Mouse (Mus musculus) MEL (cell line): Measurements from ENCODE around the gene Hyou1.

ENCODE experiments used
- ELF1 ChIP-seq: IDR thresholded peaks from 2 replicates; pipeline ENCODE4 v1.6.1; 2014; ENCODE audit warnings: low read depth, mild to moderate bottlenecking, inconsistent platforms, low read length, improper control_type of control experiment, moderate library complexity
- EP300 ChIP-seq, 2 experiments: IDR thresholded peaks; 2 replicates each; pipeline ENCODE4 v1.6.1; 2011; ENCODE audit warnings: improper control_type of control experiment in 2 of 2, low read length in 2 of 2, low read depth in 1 of 2, mild to moderate bottlenecking in 1 of 2
- TCF12 ChIP-seq: IDR thresholded peaks from 2 replicates; pipeline ENCODE4 v1.6.1; 2014; ENCODE audit warnings: low read depth, mild to moderate bottlenecking, inconsistent platforms, low read length, improper control_type of control experiment, moderate library complexity

- no peak for TF ChIP-seq ELF1
- TF ChIP-seq TCF12: no peak
- TF ChIP-seq EP300 (IDR thresholded peaks at IDR 0.05; ENCODE audit: low read depth in 1 of 2, low read length in 2 of 2): no peak
These were observed 36.7 kb upstream of the Hyou1 start for GRCm38 (mm10) chr9:44342605-44343004.
